Mouse (Mus musculus) lung, embryonic 16.5 days (tissue): ENCODE data around the gene Gimap9. TPM values are rescaled to one million over a fixed set of nuclear protein-coding genes. Genes with fewer than 3 reads are reported as not detected.
A peak's percentile ranks its signal among the peaks of the same experiment; 100 is the strongest.

Experiments used
- ATAC-seq: fragments of 200-750 bp; cut with Nextera tagmentation; 2 replicates; pipeline ENCODE4 v1.8.0; 2017; ENCODE audit warnings: low read depth, mild to moderate bottlenecking, moderate library complexity
- H3K27ac ChIP-seq: fragments of 300-500 bp; sonication (generic); 2 replicates; pipeline ENCODE4 v1.5.1; 2014; ENCODE audit warnings: mild to moderate bottlenecking, control low read depth, low read length
- H3K27me3 ChIP-seq: fragments of 300-500 bp; sonication (generic); 2 replicates; pipeline ENCODE4 v1.6.1; 2014; ENCODE audit warnings: low read depth, low read length, mixed read lengths; ENCODE audit not compliant: control insufficient read depth, insufficient read depth
- H3K36me3 ChIP-seq: fragments of 300-500 bp; sonication (generic); 2 replicates; pipeline ENCODE4 v1.6.1; 2014; ENCODE audit warnings: low read length; ENCODE audit not compliant: control insufficient read depth, insufficient read depth
- H3K4me1 ChIP-seq: fragments of 300-500 bp; sonication (generic); replicated peaks from 2 replicates; pipeline ENCODE4 v1.6.1; 2014; ENCODE audit warnings: low read length, mixed read lengths; ENCODE audit not compliant: control insufficient read depth, insufficient read depth
- H3K4me2 ChIP-seq: fragments of 300-500 bp; sonication (generic); 2 replicates; pipeline ENCODE4 v1.6.1; 2014; ENCODE audit warnings: low read depth, low read length, control low read depth
- H3K4me3 ChIP-seq: fragments of 300-500 bp; sonication (generic); 2 replicates; pipeline ENCODE4 v1.5.1; 2014; ENCODE audit warnings: mild to moderate bottlenecking, low read length, control low read depth
- H3K9ac ChIP-seq: fragments of 300-500 bp; sonication (generic); 2 replicates; pipeline ENCODE4 v1.6.1; 2014; ENCODE audit warnings: low read length, control low read depth
- H3K9me3 ChIP-seq: fragments of 300-500 bp; sonication (generic); 2 replicates; pipeline ENCODE4 v1.6.1; 2016; ENCODE audit warnings: low read length; ENCODE audit not compliant: control insufficient read depth
- WGBS: fragments of 180-500 bp; shearing (Covaris S2); extraction: QIAGEN DNeasy Blood & Tissue Kit; methylation state at CpG from one replicate; pipeline ENCODE4 v1.1.7; 2014; 5-methylcytosine and 5-hydroxymethylcytosine counted together
- polyA plus RNA-seq: library from polyadenylated mRNA; unstranded; fragments of >200 nt; fragmentation: Nextera tagmentation; extraction: Ambion mirVana; gene quantifications from 2 replicates; pipeline ENCODE4 v1.2.1, GENCODE M21; 2015

The Gimap9 gene
- polyA plus RNA-seq, 1 experiment from 2014 or later: 14.6 TPM

GRCm38 (mm10) chr6:48636515-48636914, 39.4 kb upstream of the Gimap9 start:
- H3K27ac ChIP-seq: no peak overlapping the region
- no peak overlapping the region for H3K9ac ChIP-seq
- no peak for ATAC-seq
- no peak overlapping the region for H3K4me3 ChIP-seq
- H3K9me3 ChIP-seq: no peaks in the 10 kb centered on the region
- 71% methylated on average over 6 of the region's 6 CpGs for WGBS
- no peaks in the 10 kb centered on the region for H3K4me1 ChIP-seq
- H3K36me3 ChIP-seq: no peaks in the 10 kb centered on the region
- no peaks in the 10 kb centered on the region for H3K27me3 ChIP-seq
- H3K4me2 ChIP-seq: no peak overlapping the region

DNA sequence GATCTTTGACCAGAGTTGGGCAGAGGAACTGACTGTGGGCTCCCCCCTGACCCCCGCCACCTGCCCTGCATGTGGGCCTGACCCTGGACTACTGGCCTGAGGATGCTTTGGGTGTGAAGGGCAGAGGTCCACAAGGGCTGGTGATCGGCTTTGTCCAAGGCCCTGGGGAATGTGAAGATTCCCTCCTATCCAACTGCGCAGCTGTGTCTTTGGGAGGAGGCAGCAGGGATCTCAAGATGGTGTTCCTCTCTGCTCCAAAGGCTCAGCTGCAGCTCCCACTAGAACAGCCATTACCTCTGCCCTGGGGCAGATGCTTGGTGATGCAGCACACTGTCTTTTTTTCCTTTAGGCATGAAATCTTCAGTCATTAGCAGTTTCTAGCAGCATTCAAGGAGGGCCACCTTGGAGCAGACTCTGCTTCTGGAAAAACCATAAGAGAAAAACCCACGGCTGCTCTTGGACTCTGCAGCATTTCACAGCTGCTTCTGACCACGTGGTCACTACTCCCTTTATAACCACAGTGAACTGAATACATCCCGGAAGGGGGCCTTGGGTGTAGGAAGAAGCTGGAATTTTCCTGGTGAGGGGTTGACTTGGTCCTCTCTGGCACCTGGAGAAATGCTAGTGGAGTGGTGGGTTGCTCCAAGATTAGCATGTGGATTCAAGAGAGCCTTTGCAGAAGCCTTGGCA, 38.0 kb upstream of the Gimap9 start:
- H3K4me3 ChIP-seq: no peak overlapping the region
- no peak for ATAC-seq
- H3K27me3 ChIP-seq: no peaks in the 10 kb centered on the region
- WGBS: 68% methylated on average over 6 of the region's 6 CpGs
- H3K9ac ChIP-seq: no peak overlapping the region
- no peak overlapping the region for H3K4me2 ChIP-seq
- no peaks in the 10 kb centered on the region for H3K36me3 ChIP-seq
- no peaks in the 10 kb centered on the region for H3K9me3 ChIP-seq
- no peaks in the 10 kb centered on the region for H3K4me1 ChIP-seq
- no peak overlapping the region for H3K27ac ChIP-seq

DNA sequence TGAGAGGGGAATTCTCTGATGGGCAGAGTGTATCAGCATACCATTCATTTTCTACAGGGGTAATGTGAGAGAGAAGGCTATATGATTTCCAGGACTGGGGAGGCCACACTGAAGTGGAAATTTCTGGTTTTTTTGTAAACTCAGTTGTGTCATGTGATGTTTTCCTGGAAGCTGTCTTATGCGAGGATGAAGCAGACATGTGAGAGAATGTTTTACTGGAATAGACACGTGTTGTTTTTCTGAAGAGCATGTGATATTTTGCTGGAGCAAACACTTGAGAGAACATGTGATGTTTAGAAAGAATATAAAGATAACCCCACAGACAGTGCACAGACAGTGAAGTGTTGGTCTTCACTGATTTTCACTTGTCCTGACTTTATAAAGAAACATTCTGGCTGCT, 37.4 kb upstream of the Gimap9 start:
- H3K36me3 ChIP-seq: no peaks in the 10 kb centered on the region
- no peaks in the 10 kb centered on the region for H3K9me3 ChIP-seq
- H3K27ac ChIP-seq: no peak overlapping the region
- no peak overlapping the region for H3K4me3 ChIP-seq
- no peaks in the 10 kb centered on the region for H3K4me1 ChIP-seq
- ATAC-seq: no peak
- H3K27me3 ChIP-seq: no peaks in the 10 kb centered on the region
- WGBS: 57% methylated on average over 2 of the region's 2 CpGs
- H3K9ac ChIP-seq: no peak overlapping the region
- H3K4me2 ChIP-seq: no peak overlapping the region

GRCm38 (mm10) chr6:48641391-48641790, 34.5 kb upstream of the Gimap9 start:
- 56% methylated on average over 6 of the region's 6 CpGs for WGBS
- no peak for ATAC-seq
- H3K4me3 ChIP-seq: no peak overlapping the region
- no peak overlapping the region for H3K9ac ChIP-seq
- H3K4me2 ChIP-seq: no peak overlapping the region
- no peak overlapping the region for H3K27ac ChIP-seq
- no peaks in the 10 kb centered on the region for H3K4me1 ChIP-seq
- no peaks in the 10 kb centered on the region for H3K36me3 ChIP-seq
- H3K9me3 ChIP-seq: no peaks in the 10 kb centered on the region
- no peaks in the 10 kb centered on the region; the same call in 1 of the 2 replicates for H3K27me3 ChIP-seq

- no peaks in the 10 kb centered on the region for H3K36me3 ChIP-seq
- ATAC-seq: no peak
- no peak overlapping the region for H3K27ac ChIP-seq
- no peak overlapping the region for H3K4me3 ChIP-seq
- no peak overlapping the region for H3K4me2 ChIP-seq
- WGBS: 18% methylated on average over 4 of the region's 4 CpGs
- no peaks in the 10 kb centered on the region; the same call in 1 of the 2 replicates for H3K27me3 ChIP-seq
- H3K4me1 ChIP-seq: no peaks in the 10 kb centered on the region
- H3K9ac ChIP-seq: no peak overlapping the region
- no peaks in the 10 kb centered on the region for H3K9me3 ChIP-seq
These were observed 33.1 kb upstream of the Gimap9 start for GRCm38 (mm10) chr6:48642764-48643292.

GRCm38 (mm10) chr6:48645660-48646308, 30.1 kb upstream of the Gimap9 start:
- no peaks in the 10 kb centered on the region for H3K4me1 ChIP-seq
- H3K27ac ChIP-seq: no peak overlapping the region
- H3K27me3 ChIP-seq: no peaks in the 10 kb centered on the region; the same call in 1 of the 2 replicates
- H3K9me3 ChIP-seq: no peaks in the 10 kb centered on the region
- 9% methylated on average over 12 of the region's 12 CpGs for WGBS
- H3K4me3 ChIP-seq: no peak overlapping the region
- no peak overlapping the region for H3K9ac ChIP-seq
- H3K36me3 ChIP-seq: no peaks in the 10 kb centered on the region
- H3K4me2 ChIP-seq: no peak overlapping the region
- peak; percentile 40; the same call in 1 of the 2 replicates for ATAC-seq

- H3K4me3 ChIP-seq: no peak overlapping the region
- no peaks in the 10 kb centered on the region; the same call in 1 of the 2 replicates for H3K27me3 ChIP-seq
- H3K27ac ChIP-seq: no peak overlapping the region
- ATAC-seq: no peak
- no peaks in the 10 kb centered on the region for H3K9me3 ChIP-seq
- no peaks in the 10 kb centered on the region for H3K36me3 ChIP-seq
- 77% methylated on average over 4 of the region's 4 CpGs for WGBS
- no peak overlapping the region for H3K9ac ChIP-seq
- no peaks in the 10 kb centered on the region for H3K4me1 ChIP-seq
- H3K4me2 ChIP-seq: no peak overlapping the region
These were observed 29.6 kb upstream of the Gimap9 start for GRCm38 (mm10) chr6:48646309-48646690.

- Histone ChIP-seq H3K4me2 (peak within 1 kb of the TSS; percentile 31), H3K27ac (no peak within 1 kb of the TSS), H3K9me3 (no peaks in the 10 kb centered on the region), H3K4me1 (no peaks in the 10 kb centered on the region), H3K9ac (0 out of 2 replicates have a peak within 1 kb of the TSS, but pooled peaks have one; percentile 16), H3K4me3 (peak within 1 kb of the TSS; percentile 25), H3K27me3 (no peaks in the 10 kb centered on the region; the same call in 1 of the 2 replicates), H3K36me3 (no peaks in the 10 kb centered on the region)
- WGBS: 35% methylated on average over 3 of the region's 3 CpGs
- peak; percentile 73; the same call in 1 of the 2 replicates for ATAC-seq
These were observed 28.9 kb upstream of the Gimap9 start, which contains the start of gene Gimap8 for GRCm38 (mm10) chr6:48646995-48647394. TSS of gene Gimap8 (plus strand) at chr6:48647234.

DNA sequence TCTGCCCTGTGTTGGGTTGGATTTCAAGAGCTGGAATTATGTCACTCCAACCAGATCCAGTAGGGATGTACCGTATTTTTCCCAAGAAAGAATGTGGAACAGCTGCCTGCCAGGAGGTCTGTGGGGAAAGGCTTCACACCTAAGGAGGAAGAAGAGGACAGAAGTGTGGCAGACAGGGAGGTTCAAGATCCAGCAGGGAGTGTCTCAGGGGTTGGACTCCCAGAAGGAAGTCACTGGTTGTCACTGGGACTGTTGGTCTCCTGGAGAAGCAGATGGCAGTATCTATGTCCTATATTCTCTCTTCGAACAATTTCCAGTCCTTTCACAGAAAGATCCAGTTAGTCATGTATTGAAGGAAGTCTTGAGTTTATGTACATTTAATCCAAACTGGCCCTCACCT, 28.3 kb upstream of the Gimap9 start:
- peak overlapping the region; percentile 12 for H3K4me3 ChIP-seq
- H3K9me3 ChIP-seq: no peaks in the 10 kb centered on the region
- peak overlapping the region; percentile 31 for H3K4me2 ChIP-seq
- H3K9ac ChIP-seq: 0 out of 2 replicates have a peak overlapping the region, but pooled peaks have one; percentile 16
- no peaks in the 10 kb centered on the region; the same call in 1 of the 2 replicates for H3K27me3 ChIP-seq
- no peak; the same call in 1 of the 2 replicates for ATAC-seq
- H3K4me1 ChIP-seq: no peaks in the 10 kb centered on the region
- H3K27ac ChIP-seq: no peak overlapping the region
- WGBS: 62% methylated on average over 2 of the region's 2 CpGs
- no peaks in the 10 kb centered on the region for H3K36me3 ChIP-seq
